Mouse (Mus musculus) stomach, embryonic 15.5 days (tissue): Measurements from ENCODE around the gene Crlf2. TPM values are rescaled to one million over a fixed set of nuclear protein-coding genes. Genes with fewer than 3 reads are reported as not detected.

Source experiments
- ATAC-seq: fragments of 200-750 bp; cut with Nextera tagmentation; 2 replicates; pipeline ENCODE4 v1.8.0; 2017; ENCODE audit warnings: low read depth, moderate number of reproducible peaks, moderate TSS enrichment; ENCODE audit not compliant: insufficient read depth, low FRiP score
- H3K27ac ChIP-seq: fragments of 300-500 bp; sonication (generic); 2 replicates; pipeline ENCODE4 v1.5.1; 2015; ENCODE audit warnings: mild to moderate bottlenecking, inconsistent platforms
- H3K27me3 ChIP-seq: fragments of 300-500 bp; sonication (generic); replicated peaks from 2 replicates; pipeline ENCODE4 v1.6.1; 2015; ENCODE audit warnings: inconsistent platforms
- H3K36me3 ChIP-seq: fragments of 300-500 bp; sonication (generic); 2 replicates; pipeline ENCODE4 v1.6.1; 2015; ENCODE audit warnings: inconsistent platforms
- H3K4me1 ChIP-seq: fragments of 300-500 bp; sonication (generic); 2 replicates; pipeline ENCODE4 v1.6.1; 2015; ENCODE audit warnings: inconsistent platforms
- H3K4me2 ChIP-seq: fragments of 300-500 bp; sonication (generic); 2 replicates; pipeline ENCODE4 v1.6.1; 2015; ENCODE audit warnings: mild to moderate bottlenecking, inconsistent platforms
- H3K4me3 ChIP-seq: fragments of 300-500 bp; sonication (generic); replicated peaks from 2 replicates; pipeline ENCODE4 v1.5.1; 2015; ENCODE audit warnings: inconsistent platforms
- H3K9ac ChIP-seq: fragments of 300-500 bp; sonication (generic); 2 replicates; pipeline ENCODE4 v1.6.1; 2015; ENCODE audit warnings: inconsistent platforms
- H3K9me3 ChIP-seq: fragments of 300-500 bp; sonication (generic); 2 replicates; pipeline ENCODE4 v1.6.1; 2016; ENCODE audit warnings: inconsistent platforms
- WGBS: fragments of 180-500 bp; shearing (Covaris S2); methylation state at CpG from one replicate; pipeline ENCODE4 v1.1.7; 2015; 5-methylcytosine and 5-hydroxymethylcytosine counted together
- polyA plus RNA-seq: library from polyadenylated mRNA; unstranded; fragments of >200 nt; fragmentation: Nextera tagmentation; extraction: Ambion mirVana; gene quantifications from 2 replicates; pipeline ENCODE4 v1.2.1, GENCODE M21; 2015

Gene Crlf2
- polyA plus RNA-seq, 1 experiment from 2014 or later: 13.7 TPM

GRCm38 (mm10) chr5:109555236-109555675, 3.5 kb downstream of the Crlf2 start:
- no peaks in the 10 kb centered on the region for H3K4me1 ChIP-seq
- H3K27ac ChIP-seq: no peak overlapping the region
- no peak overlapping the region for H3K4me2 ChIP-seq
- no peak for ATAC-seq
- H3K9me3 ChIP-seq: peaks cover 5% of the 10 kb centered on the region
- H3K27me3 ChIP-seq: no peaks in the 10 kb centered on the region
- H3K4me3 ChIP-seq: no peak overlapping the region
- no peak overlapping the region for H3K9ac ChIP-seq
- peaks cover 20% of the 10 kb centered on the region for H3K36me3 ChIP-seq
- 79% methylated on average over 25 of the region's 26 CpGs for WGBS

GRCm38 (mm10) chr5:109554091-109555050, 4.4 kb downstream of the Crlf2 start:
- Histone ChIP-seq H3K27ac (no peak overlapping the region), H3K27me3 (no peaks in the 10 kb centered on the region), H3K4me3 (no peak overlapping the region), H3K36me3 (peaks cover 20% of the 10 kb centered on the region), H3K9me3 (peaks cover 5% of the 10 kb centered on the region), H3K9ac (no peak overlapping the region), H3K4me1 (no peaks in the 10 kb centered on the region), H3K4me2 (no peak overlapping the region)
- no peak for ATAC-seq
- WGBS: 84% methylated on average over 30 of the region's 30 CpGs

GRCm38 (mm10) chr5:109553160-109553930, 5.4 kb downstream of the Crlf2 start:
- no peak overlapping the region for H3K4me2 ChIP-seq
- peaks cover 20% of the 10 kb centered on the region for H3K36me3 ChIP-seq
- no peak overlapping the region for H3K27ac ChIP-seq
- peaks cover 5% of the 10 kb centered on the region for H3K9me3 ChIP-seq
- no peak overlapping the region for H3K4me3 ChIP-seq
- WGBS: 62% methylated on average over 18 of the region's 18 CpGs
- no peaks in the 10 kb centered on the region for H3K27me3 ChIP-seq
- H3K4me1 ChIP-seq: no peaks in the 10 kb centered on the region
- ATAC-seq: no peak
- H3K9ac ChIP-seq: no peak overlapping the region

- Histone ChIP-seq H3K4me3 (no peak overlapping the region), H3K9me3 (peaks cover 5% of the 10 kb centered on the region), H3K4me1 (no peaks in the 10 kb centered on the region), H3K27ac (no peak overlapping the region), H3K36me3 (peaks cover 20% of the 10 kb centered on the region), H3K27me3 (no peaks in the 10 kb centered on the region), H3K9ac (no peak overlapping the region), H3K4me2 (no peak overlapping the region)
- ATAC-seq: no peak
- WGBS: 83% methylated on average over 15 of the region's 15 CpGs
These were observed 6.3 kb downstream of the Crlf2 start for GRCm38 (mm10) chr5:109552541-109552940.

- H3K4me3 ChIP-seq: no peak overlapping the region
- peaks cover 5% of the 10 kb centered on the region for H3K9me3 ChIP-seq
- no peak overlapping the region for H3K4me2 ChIP-seq
- H3K4me1 ChIP-seq: no peaks in the 10 kb centered on the region
- H3K36me3 ChIP-seq: peaks cover 20% of the 10 kb centered on the region
- ATAC-seq: no peak
- WGBS: 88% methylated on average over 11 of the region's 13 CpGs
- H3K9ac ChIP-seq: no peak overlapping the region
- no peak overlapping the region for H3K27ac ChIP-seq
- H3K27me3 ChIP-seq: no peaks in the 10 kb centered on the region
These were observed 6.7 kb downstream of the Crlf2 start for GRCm38 (mm10) chr5:109552116-109552515.

- Histone ChIP-seq H3K4me2 (no peak overlapping the region), H3K27me3 (no peaks in the 10 kb centered on the region), H3K4me1 (no peaks in the 10 kb centered on the region), H3K4me3 (no peak overlapping the region), H3K9me3 (peaks cover 5% of the 10 kb centered on the region), H3K36me3 (peaks cover 19% of the 10 kb centered on the region), H3K27ac (no peak overlapping the region), H3K9ac (no peak overlapping the region)
- ATAC-seq: no peak
- WGBS: 90% methylated on average over 25 of the region's 25 CpGs
These were observed 7.6 kb downstream of the Crlf2 start for GRCm38 (mm10) chr5:109551041-109551765.

GRCm38 (mm10) chr5:109550225-109550935, 8.4 kb downstream of the Crlf2 start:
- H3K36me3 ChIP-seq: peaks cover 11% of the 10 kb centered on the region
- H3K4me1 ChIP-seq: no peaks in the 10 kb centered on the region
- no peaks in the 10 kb centered on the region for H3K27me3 ChIP-seq
- ATAC-seq: no peak
- H3K27ac ChIP-seq: no peak overlapping the region
- H3K9me3 ChIP-seq: no peaks in the 10 kb centered on the region
- H3K9ac ChIP-seq: no peak overlapping the region
- H3K4me2 ChIP-seq: no peak overlapping the region
- 81% methylated on average over 35 of the region's 36 CpGs for WGBS
- no peak overlapping the region for H3K4me3 ChIP-seq

- Histone ChIP-seq H3K27ac (no peak overlapping the region), H3K9ac (no peak overlapping the region), H3K27me3 (no peaks in the 10 kb centered on the region), H3K9me3 (no peaks in the 10 kb centered on the region), H3K36me3 (peaks cover 5% of the 10 kb centered on the region; the same call in 1 of the 2 replicates), H3K4me2 (no peak overlapping the region), H3K4me3 (no peak overlapping the region), H3K4me1 (no peaks in the 10 kb centered on the region)
- ATAC-seq: no peak
- WGBS: 65% methylated on average over 9 of the region's 9 CpGs
These were observed 10.1 kb downstream of the Crlf2 start for GRCm38 (mm10) chr5:109548712-109549111.

- H3K9ac ChIP-seq: no peak overlapping the region
- no peaks in the 10 kb centered on the region for H3K9me3 ChIP-seq
- no peak for ATAC-seq
- no peak overlapping the region for H3K4me3 ChIP-seq
- no peaks in the 10 kb centered on the region for H3K27me3 ChIP-seq
- H3K36me3 ChIP-seq: peaks cover 5% of the 10 kb centered on the region; the same call in 1 of the 2 replicates
- H3K4me1 ChIP-seq: no peaks in the 10 kb centered on the region
- H3K27ac ChIP-seq: no peak overlapping the region
- H3K4me2 ChIP-seq: no peak overlapping the region
- 67% methylated on average over 2 of the region's 2 CpGs for WGBS
These were observed 11.7 kb downstream of the Crlf2 start for GRCm38 (mm10) chr5:109547112-109547511.

- Histone ChIP-seq H3K9me3 (no peaks in the 10 kb centered on the region), H3K36me3 (no peaks in the 10 kb centered on the region), H3K27me3 (no peaks in the 10 kb centered on the region), H3K4me3 (no peak overlapping the region), H3K4me2 (no peak overlapping the region), H3K9ac (no peak overlapping the region), H3K27ac (no peak overlapping the region), H3K4me1 (no peaks in the 10 kb centered on the region)
- no peak for ATAC-seq
These were observed 49.1 kb downstream of the Crlf2 start for GRCm38 (mm10) chr5:109509679-109510078.

GRCm38 (mm10) chr5:109506729-109507128, 52.1 kb downstream of the Crlf2 start:
- Histone ChIP-seq H3K4me2 (no peak overlapping the region), H3K4me1 (no peaks in the 10 kb centered on the region), H3K9ac (no peak overlapping the region), H3K27ac (no peak overlapping the region), H3K36me3 (no peaks in the 10 kb centered on the region), H3K27me3 (no peaks in the 10 kb centered on the region), H3K9me3 (no peaks in the 10 kb centered on the region), H3K4me3 (no peak overlapping the region)
- WGBS: 3% methylated on average over 1 of the region's 1 CpGs
- ATAC-seq: no peak
